Mouse (Mus musculus) Patski (cell line): ENCODE measurements around the gene Cep128. TPM values are rescaled to one million over a fixed set of nuclear protein-coding genes. Genes with fewer than 3 reads are reported as not detected.

Experiments used
- ATAC-seq: fragments of 100-300 bp; one replicate; pipeline ENCODE4 v1.8.0; 2021
- CTCF ChIA-PET: fragments of 350-600 bp; sonication (Branson Sonifier 250); formaldehyde crosslinking; loops from one replicate; lab custom pipeline; 2022; ENCODE audit warnings: inconsistent platforms; lab: Charles Lee
- POLR2A ChIA-PET: fragments of 350-600 bp; sonication (Branson Sonifier 250); formaldehyde crosslinking; loops from one replicate; lab custom pipeline; 2022; ENCODE audit warnings: antibody characterized with exemption, inconsistent platforms; lab: Charles Lee
- DNase-seq: peaks from one replicate; pipeline ENCODE4 v3.0.0-alpha.2; 2011; ENCODE audit warnings: low read depth, low spot score
- H3K27me3 ChIP-seq: fragments of 371-371 bp; one replicate; pipeline ENCODE4 v1.5.1; 2021
- CTCF ChIP-seq: fragments of 100-300 bp; IDR thresholded peaks from one replicate; pipeline ENCODE4 v1.5.1; 2021
- in situ Hi-C: fragments of 300-500 bp; cut with MboI; formaldehyde crosslinking; loops from 3 replicates; pipeline ENCODE4 v1.11.1; 2018; ENCODE audit warnings: low pct_unique_long_range_greater_than_20kb, mixed read lengths
- polyA plus RNA-seq: library from polyadenylated mRNA; unstranded; gene quantifications from one replicate; pipeline ENCODE4 v1.2.3, GENCODE M21; 2021

Gene Cep128
- polyA plus RNA-seq, 1 experiment from 2014 or later, result 9.3 TPM

DNA sequence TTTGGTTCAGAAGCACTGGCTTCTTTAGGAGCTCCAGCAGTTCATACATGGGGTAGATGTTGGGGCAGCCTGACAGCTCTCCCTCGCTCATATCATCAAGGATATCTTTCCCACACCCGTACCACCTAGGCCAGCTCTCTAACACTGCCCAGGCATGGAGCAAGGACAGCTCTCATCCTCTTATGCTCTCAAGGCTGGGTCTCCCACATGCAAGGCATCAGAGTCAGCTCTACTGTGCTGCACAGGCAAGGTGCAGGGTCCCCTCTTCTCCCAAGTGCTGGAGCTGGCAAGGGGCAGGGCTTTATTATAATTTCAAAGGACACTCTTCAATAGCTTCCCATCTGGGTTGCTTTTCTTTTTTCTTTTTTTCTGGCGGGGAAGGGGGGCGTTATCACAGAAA lies 280.9 kb downstream of the Cep128 start:
- ChIA-PET POLR2A (no interaction called here), CTCF (no interaction called here)
- DNase-seq, result no peak
- H3K27me3 ChIP-seq, result no peaks in the 10 kb centered on the region
- TF ChIP-seq CTCF, result no peak
- in situ Hi-C loops, result no loop called here
- no peak for ATAC-seq

DNA sequence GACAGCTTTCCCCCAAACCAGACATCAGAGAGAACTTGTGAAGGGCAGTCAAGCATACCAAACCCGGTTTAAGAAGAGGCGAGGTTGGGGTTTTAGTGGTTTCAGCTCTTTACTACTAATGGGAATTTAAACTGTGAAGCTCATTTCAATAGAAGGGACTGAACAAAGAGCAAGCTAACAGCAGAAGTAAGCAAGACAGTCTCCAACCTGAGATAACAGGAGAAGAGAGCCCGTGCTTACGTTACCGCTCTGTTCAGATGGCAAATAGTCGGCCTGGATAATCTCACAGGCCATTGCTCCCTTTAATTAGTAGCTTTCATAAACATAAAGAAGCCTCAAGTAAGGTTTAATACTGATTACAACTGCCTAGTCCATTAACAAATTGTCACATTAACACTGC lies 286.3 kb downstream of the Cep128 start:
- CTCF ChIA-PET, result interaction anchor here (0.7 to 0.9 kb wide), 3 partner anchors 9 to 27 kb away, joined by 3 to 4 read pairs (median 3); no protein-coding TSS in a partner anchor

DNA sequence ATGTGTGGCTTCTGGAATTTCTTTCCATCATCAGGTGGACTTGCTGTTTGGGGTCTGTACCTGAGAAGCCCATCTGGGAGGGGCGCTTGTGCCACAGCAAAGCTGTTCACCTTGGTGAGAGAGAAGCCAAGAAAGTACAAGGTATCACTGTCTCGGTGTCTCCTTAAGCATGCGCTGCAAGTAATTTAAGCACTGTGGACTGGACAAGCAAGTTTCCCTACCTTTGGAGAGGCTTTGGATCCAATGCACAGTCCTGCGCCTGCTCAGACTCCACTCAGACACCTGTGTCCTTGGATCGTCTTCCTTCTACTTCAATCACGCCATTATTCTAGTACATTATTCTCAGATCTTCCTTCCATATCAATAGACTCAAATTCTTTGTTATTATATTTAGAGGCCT lies 288.0 kb downstream of the Cep128 start:
- CTCF ChIA-PET, result no interaction called here
- in situ Hi-C loops, result no loop called here
- DNase-seq (no peak), ATAC-seq (no peak)
- H3K27me3 ChIP-seq, result no peaks in the 10 kb centered on the region
- POLR2A ChIA-PET, result no interaction called here
- no peak for TF ChIP-seq CTCF

More for the DNA sequence above, 286.3 kb downstream of the Cep128 start:
- in situ Hi-C loops, result no loop called here
- no peaks in the 10 kb centered on the region for H3K27me3 ChIP-seq
- POLR2A ChIA-PET, result no interaction called here
- DNase-seq, result no peak
- no peak for TF ChIP-seq CTCF
- ATAC-seq, result no peak

DNA sequence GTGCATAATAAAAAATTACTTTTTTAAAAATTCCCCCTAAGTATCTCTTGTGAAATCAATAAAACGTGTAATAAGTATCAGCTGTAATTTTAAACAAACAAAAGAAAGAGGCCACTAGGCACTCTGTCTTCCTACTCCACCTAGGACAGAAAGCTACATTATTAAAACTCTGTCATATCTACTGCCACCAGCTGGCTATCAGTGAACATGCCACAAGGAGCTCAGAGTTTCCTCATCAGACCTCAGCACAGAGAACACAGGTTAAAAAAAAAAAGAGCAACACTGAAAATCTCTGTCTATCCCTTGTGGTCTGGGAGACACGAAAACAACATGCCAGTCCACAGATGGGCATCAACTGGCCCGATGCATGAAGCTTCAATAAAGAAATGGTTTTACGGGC lies 295.9 kb downstream of the Cep128 start:
- in situ Hi-C loops, result no loop called here
- DNase-seq (no peak), ATAC-seq (no peak)
- ChIA-PET CTCF (interaction anchor here (0.8 to 1.8 kb wide), 7 partner anchors 8 to 348 kb away, joined by 3 to 6 read pairs (median 4); no protein-coding TSS in a partner anchor), POLR2A (interaction anchor here (0.5 kb wide), 1 partner anchor 744 kb away, joined by 3 read pairs; no protein-coding TSS in a partner anchor)
- peak; percentile 33 for TF ChIP-seq CTCF
- H3K27me3 ChIP-seq, result no peaks in the 10 kb centered on the region

DNA sequence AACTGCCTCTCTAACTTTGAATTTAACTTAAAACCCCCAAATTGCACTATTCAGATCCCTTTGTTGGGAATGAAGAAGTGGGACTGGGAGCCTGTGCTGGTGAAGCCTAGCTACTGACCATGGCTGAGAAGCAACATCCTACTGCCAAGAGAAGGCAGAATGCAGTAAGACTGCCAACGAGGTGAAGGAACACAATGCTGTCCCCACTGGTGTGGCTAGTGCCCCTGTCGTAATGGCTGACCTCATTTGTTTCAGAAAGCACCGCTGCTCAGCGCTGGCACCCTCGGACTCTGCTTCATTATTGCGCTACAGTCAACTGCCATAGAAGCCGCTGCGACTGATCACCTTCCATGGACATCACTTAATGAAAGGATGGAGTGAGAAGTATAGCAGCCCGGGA lies 298.2 kb downstream of the Cep128 start:
- in situ Hi-C loops, result no loop called here
- no peak for DNase-seq
- ATAC-seq, result no peak
- no peaks in the 10 kb centered on the region for H3K27me3 ChIP-seq
- ChIA-PET POLR2A (no interaction called here), CTCF (no interaction called here)
- TF ChIP-seq CTCF, result no peak

DNA sequence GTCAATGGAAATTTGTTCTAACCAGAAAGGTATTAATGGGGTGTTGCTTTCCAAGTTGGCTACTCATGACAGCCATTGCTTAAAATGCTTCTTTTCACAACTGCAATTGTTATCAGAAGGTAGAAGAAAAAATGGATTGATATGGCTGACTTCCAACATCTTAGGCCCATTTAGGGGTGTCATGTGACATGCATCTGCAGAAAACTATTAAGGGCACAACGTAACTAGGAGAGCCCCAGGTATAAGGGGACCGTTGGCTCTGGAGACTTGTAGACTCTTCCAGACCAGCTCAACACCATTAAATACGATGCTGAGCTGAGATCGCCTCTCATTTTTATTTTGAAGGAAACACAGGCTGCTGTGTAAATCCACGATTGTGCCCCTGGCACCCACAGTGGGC lies 308.6 kb downstream of the Cep128 start:
- CTCF ChIA-PET, result no interaction called here
- TF ChIP-seq CTCF, result no peak

DNA sequence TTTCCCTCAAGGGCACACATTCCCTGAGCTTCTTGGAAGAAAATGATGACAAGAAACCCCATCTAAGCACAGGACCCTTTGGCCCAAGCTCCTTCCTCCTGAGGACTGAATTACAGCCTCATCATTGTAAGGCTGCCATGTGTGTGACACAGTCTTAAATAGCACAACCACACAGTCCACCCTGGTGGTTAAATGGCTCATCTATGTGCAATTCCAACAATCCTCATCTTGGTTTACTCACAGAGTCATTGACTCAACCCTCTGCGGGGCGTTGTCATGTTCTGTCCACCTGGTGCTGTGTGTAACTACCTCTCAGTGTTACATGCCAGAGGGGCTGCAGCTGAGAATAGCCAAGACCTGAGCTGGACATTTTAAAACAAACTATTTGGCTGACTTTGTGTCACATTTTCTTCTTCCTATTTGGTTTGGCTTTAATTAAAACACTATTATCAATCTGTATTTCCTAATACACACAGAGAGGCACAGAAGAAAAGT lies 313.6 kb downstream of the Cep128 start:
- ChIA-PET CTCF (interaction anchor here (1.1 to 1.4 kb wide), 3 partner anchors 11 to 27 kb away, joined by 3 read pairs; no protein-coding TSS in a partner anchor), POLR2A (no interaction called here)
- in situ Hi-C loops, result no loop called here
- H3K27me3 ChIP-seq, result no peaks in the 10 kb centered on the region
- no peak for DNase-seq
- no peak for ATAC-seq
- no peak for TF ChIP-seq CTCF

More for the DNA sequence above, 308.6 kb downstream of the Cep128 start:
- POLR2A ChIA-PET, result no interaction called here
- no peaks in the 10 kb centered on the region for H3K27me3 ChIP-seq
- ATAC-seq (no peak), DNase-seq (no peak)
- in situ Hi-C loops, result no loop called here

DNA sequence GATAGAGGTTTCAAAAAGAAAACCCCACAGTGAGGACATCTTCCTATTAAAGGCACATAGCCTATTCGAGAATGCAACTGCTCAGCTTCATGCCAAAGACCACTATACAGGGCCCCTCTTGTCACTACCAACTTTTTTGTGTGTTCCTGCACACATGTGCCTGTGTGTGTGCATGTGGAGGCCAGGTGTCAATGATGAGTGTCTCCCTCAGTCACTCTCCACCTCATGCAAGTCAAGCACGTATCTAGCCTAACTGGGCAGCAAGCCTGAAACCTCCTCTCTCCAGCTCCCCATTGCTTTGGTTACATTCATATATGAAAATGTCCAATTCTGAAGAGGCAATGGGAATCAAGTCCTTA lies 317.1 kb downstream of the Cep128 start:
- ATAC-seq (no peak), DNase-seq (no peak)
- no peak for TF ChIP-seq CTCF
- no peaks in the 10 kb centered on the region for H3K27me3 ChIP-seq
- in situ Hi-C loops, result no loop called here
- ChIA-PET CTCF (interaction anchor here (1.2 kb wide), 1 partner anchor 21 kb away, joined by 4 read pairs; no protein-coding TSS in a partner anchor), POLR2A (no interaction called here)

DNA sequence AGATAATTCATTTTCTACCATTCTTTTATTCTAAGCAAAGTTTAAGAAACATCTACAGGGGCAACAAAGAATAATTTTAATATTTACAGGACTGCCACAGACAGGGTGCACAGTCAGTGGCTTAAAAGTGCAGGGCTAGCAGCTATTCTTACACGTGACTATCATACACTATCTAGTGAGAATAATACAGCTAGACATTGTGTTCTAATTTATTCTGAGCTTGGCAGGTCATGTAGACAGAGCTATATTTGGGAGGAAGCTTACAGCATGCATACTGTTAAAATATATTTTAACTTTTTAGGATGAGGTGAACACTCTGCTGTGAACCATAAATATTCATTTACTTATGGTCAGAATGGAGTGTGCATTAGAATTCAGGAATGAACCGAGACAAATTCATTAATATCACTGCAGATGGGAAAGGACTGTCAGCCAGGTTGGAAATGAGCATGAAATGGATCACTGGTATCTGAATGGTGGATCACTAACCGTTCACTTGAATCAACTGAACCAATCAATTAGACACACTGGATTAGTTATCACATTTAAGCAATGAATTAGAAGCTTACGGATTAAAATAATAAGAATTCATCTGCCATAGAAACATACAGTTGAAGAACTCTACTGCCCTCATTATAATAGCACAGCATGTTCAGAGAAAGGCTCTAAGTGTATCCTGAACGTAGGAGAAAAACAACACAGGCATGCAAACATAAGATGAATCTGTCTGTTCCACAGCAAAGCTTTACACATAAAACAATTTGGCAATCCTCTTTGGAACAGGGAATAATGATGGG lies 317.7 kb downstream of the Cep128 start:
- CTCF ChIA-PET, result no interaction called here
- no peak for ATAC-seq
- no peak for TF ChIP-seq CTCF
- no peaks in the 10 kb centered on the region for H3K27me3 ChIP-seq
- no peak for DNase-seq
- POLR2A ChIA-PET, result no interaction called here
- in situ Hi-C loops, result no loop called here

DNA sequence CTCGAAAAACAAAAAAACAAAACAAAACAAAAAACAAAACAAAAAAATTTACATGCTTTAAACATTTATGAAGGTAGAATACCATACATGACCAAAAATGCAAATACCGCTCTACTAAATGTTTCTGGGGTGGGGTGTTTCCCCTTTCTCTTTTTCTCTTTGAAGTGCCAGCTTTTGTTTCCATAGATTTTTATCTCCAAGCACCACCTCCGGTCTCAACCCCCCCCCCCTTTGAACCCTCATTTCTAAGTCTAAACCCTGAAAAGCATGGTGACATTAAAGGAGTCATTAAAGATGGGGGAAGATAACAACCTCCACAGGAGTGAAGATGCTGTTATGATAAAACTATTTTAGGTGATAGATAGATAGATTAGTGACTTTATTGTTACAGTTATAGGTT lies 318.8 kb downstream of the Cep128 start:
- no peak for TF ChIP-seq CTCF
- DNase-seq, result no peak
- no peaks in the 10 kb centered on the region for H3K27me3 ChIP-seq
- in situ Hi-C loops, result no loop called here
- no peak for ATAC-seq
- POLR2A ChIA-PET, result no interaction called here
- CTCF ChIA-PET, result no interaction called here

DNA sequence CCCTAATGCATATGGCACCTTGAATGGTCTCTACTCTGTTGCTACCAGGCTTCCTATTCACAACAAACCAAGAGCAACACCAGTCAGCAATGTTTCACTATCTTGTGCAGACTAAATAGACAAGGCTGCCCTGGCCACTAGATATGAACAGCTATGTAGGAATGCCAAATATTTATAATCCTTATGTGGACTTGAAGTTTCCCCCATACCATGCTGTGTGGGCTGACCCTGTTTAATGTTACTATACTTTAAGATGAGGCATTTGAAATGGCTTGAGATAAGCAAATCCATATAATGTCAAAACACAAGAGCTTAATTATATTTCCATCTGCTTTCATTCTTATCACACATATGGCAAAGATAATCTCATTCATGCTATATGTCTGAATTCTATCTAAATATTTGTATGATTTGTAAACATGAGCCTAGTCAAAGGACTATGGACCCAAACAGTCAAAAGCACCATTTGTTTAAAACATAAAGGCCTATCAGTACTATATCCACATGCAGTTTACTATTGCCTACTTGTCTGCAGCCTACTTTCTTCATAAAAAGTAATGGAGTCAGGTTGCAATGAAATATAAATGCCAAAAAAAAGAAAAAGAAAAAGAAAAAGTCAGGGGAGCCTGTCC lies 319.7 kb downstream of the Cep128 start:
- TF ChIP-seq CTCF, result no peak
- no peak for DNase-seq
- H3K27me3 ChIP-seq, result no peaks in the 10 kb centered on the region
- POLR2A ChIA-PET, result interaction anchor here (0.6 kb wide), 1 partner anchor 38 kb away, joined by 3 read pairs; no protein-coding TSS in a partner anchor
- CTCF ChIA-PET, result no interaction called here
- in situ Hi-C loops, result no loop called here
- ATAC-seq, result no peak
